Mouse (Mus musculus) bone marrow macrophage, adult 2 months (primary cell): Measurements from ENCODE around the gene Dnah6.

Source experiments
- CTCF ChIP-seq: IDR thresholded peaks from 2 replicates; pipeline ENCODE4 v1.5.1; 2012; ENCODE audit warnings: low read depth, mild to moderate bottlenecking, low read length, moderate library complexity
- POLR2A ChIP-seq: IDR thresholded peaks from 2 replicates; pipeline ENCODE4 v1.6.1; 2012; ENCODE audit warnings: mild to moderate bottlenecking, low read depth, low read length, borderline replicate concordance

GRCm38 (mm10) chr6:73003601-73004000 is 217.8 kb downstream of the Dnah6 start:
- TF ChIP-seq POLR2A (no peak), CTCF (no peak)
